Mouse (Mus musculus) megakaryocyte, embryonic 14.5 days (primary cell): ENCODE results near the gene Zfp536.

ENCODE experiments used
- FLI1 ChIP-seq: IDR thresholded peaks from 2 replicates; pipeline ENCODE4 v1.6.1; 2012; ENCODE audit warnings: low read length, inconsistent platforms, mixed read lengths
- GATA1 ChIP-seq: IDR thresholded peaks from 3 replicates; pipeline ENCODE4 v1.6.1; 2012; ENCODE audit warnings: mixed read lengths, low read length, inconsistent platforms, borderline replicate concordance

GRCm38 (mm10) chr7:37625758-37626157 is 147.7 kb downstream of the Zfp536 start:
- no peak for TF ChIP-seq GATA1
- TF ChIP-seq FLI1: no peak
